Comparison of ENCODE assay signal across 32 mouse cellular contexts in genomic region chr16:10492587-10492986, GRCm38 (mm10). TPM values are rescaled to one million over a fixed set of nuclear protein-coding genes. Genes with fewer than 3 reads are reported as not detected.
"Had no signal": no experiment of that assay in that cellular context is flagged by ENCODE, and none has a peak within 500 bp of the region (broad histone marks: within the 10 kb centered on the region; RNA-seq: fewer than 3 reads in every experiment).

No protein-coding gene starts in this region.

- DNase-seq: left cerebral cortex, postnatal 4 days; liver; liver, embryonic 13.5 days; liver, postnatal 0 days; lung, adult 18-20 months; lung, adult 2 months; lung, embryonic 14.5 days; lung, postnatal 10 days; lung, postnatal 14 days; lung, postnatal 36 days; lung, postnatal 4 days; midbrain, embryonic 14.5 days had no signal

- H3K36me3 ChIP-seq: limb, embryonic 10.5 days; limb, embryonic 12.5 days; limb, embryonic 13.5 days; limb, embryonic 15.5 days; liver, embryonic 12.5 days; liver, embryonic 13.5 days; liver, embryonic 15.5 days; lung, embryonic 15.5 days; midbrain, embryonic 10.5 days; midbrain, embryonic 12.5 days; midbrain, embryonic 13.5 days; midbrain, embryonic 15.5 days had no signal

- H3K9ac ChIP-seq: limb, embryonic 12.5 days; limb, embryonic 13.5 days; limb, embryonic 15.5 days; liver, embryonic 12.5 days; liver, embryonic 13.5 days; liver, embryonic 14.5 days; liver, embryonic 15.5 days; liver, postnatal 0 days; lung, embryonic 14.5 days; lung, embryonic 15.5 days; midbrain, embryonic 12.5 days; midbrain, embryonic 13.5 days; midbrain, embryonic 15.5 days had no signal

- H3K27ac ChIP-seq: limb, embryonic 10.5 days; limb, embryonic 12.5 days; limb, embryonic 13.5 days; limb, embryonic 15.5 days; liver, embryonic 12.5 days; liver, embryonic 13.5 days; liver, embryonic 14.5 days; liver, embryonic 15.5 days; lung, embryonic 15.5 days; macrophage; midbrain, embryonic 10.5 days; midbrain, embryonic 12.5 days; midbrain, embryonic 13.5 days; midbrain, embryonic 15.5 days had no signal

- H3K4me2 ChIP-seq: limb, embryonic 12.5 days; limb, embryonic 13.5 days; limb, embryonic 15.5 days; liver, embryonic 11.5 days; liver, embryonic 12.5 days; liver, embryonic 13.5 days; liver, embryonic 15.5 days; lung, embryonic 14.5 days; lung, embryonic 15.5 days; midbrain, embryonic 11.5 days; midbrain, embryonic 12.5 days; midbrain, embryonic 13.5 days; midbrain, embryonic 15.5 days had no signal

- H3K9me3 ChIP-seq: limb, embryonic 10.5 days; limb, embryonic 12.5 days; limb, embryonic 13.5 days; limb, embryonic 15.5 days; liver, embryonic 12.5 days; liver, embryonic 13.5 days; liver, embryonic 15.5 days; lung, embryonic 15.5 days; megakaryocyte, embryonic 14.5 days; midbrain, embryonic 10.5 days; midbrain, embryonic 12.5 days; midbrain, embryonic 13.5 days; midbrain, embryonic 15.5 days had no signal

- H3K4me1 ChIP-seq: liver, embryonic 12.5 days; liver, embryonic 13.5 days; liver, embryonic 15.5 days had no signal

- H3K4me3 ChIP-seq: limb, embryonic 10.5 days; limb, embryonic 12.5 days; limb, embryonic 13.5 days; limb, embryonic 15.5 days; liver, embryonic 12.5 days; liver, embryonic 13.5 days; liver, embryonic 15.5 days; lung, embryonic 15.5 days; megakaryocyte, embryonic 14.5 days; midbrain, embryonic 10.5 days; midbrain, embryonic 12.5 days; midbrain, embryonic 13.5 days; midbrain, embryonic 15.5 days; myocyte had no signal

- H3K27me3 ChIP-seq: lung, embryonic 15.5 days; midbrain, embryonic 15.5 days had no signal

RNA-seq across cellular contexts. Expression of gene Ciita, which starts 12.7 kb away (rescaled TPM):
- total RNA-seq: left cerebral cortex, postnatal 10 days had no signal

RNA-seq across cellular contexts. Expression of gene Tvp23a, which starts 45.4 kb away (rescaled TPM):
- total RNA-seq: megakaryocyte progenitor cell, adult 5-6 weeks; megakaryocyte-erythroid progenitor cell, adult 5-6 weeks had no signal
- polyA plus RNA-seq: macrophage had no signal
